13 mouse cellular contexts compared by ENCODE assay signal in genomic region chr15:103233119-103233518, GRCm38 (mm10). TPM values are rescaled to one million over a fixed set of nuclear protein-coding genes. Genes with fewer than 3 reads are reported as not detected.
"Had no signal": no experiment of that assay in that cellular context is flagged by ENCODE, and none has a peak within 500 bp of the region (broad histone marks: within the 10 kb centered on the region; RNA-seq: fewer than 3 reads in every experiment).

No protein-coding gene starts in this region.

- ATAC-seq: midbrain, embryonic 16.5 days had no signal

- H3K9me3 ChIP-seq: limb, embryonic 15.5 days; midbrain, embryonic 12.5 days had no signal

- H3K4me2 ChIP-seq: limb, embryonic 15.5 days; lung, embryonic 14.5 days; midbrain, embryonic 12.5 days had no signal

- H3K4me3 ChIP-seq: limb, embryonic 15.5 days; midbrain, embryonic 12.5 days had no signal

- H3K27me3 ChIP-seq: limb, embryonic 15.5 days; midbrain, embryonic 12.5 days had no signal

- H3K9ac ChIP-seq: limb, embryonic 15.5 days; liver, embryonic 14.5 days; lung, embryonic 14.5 days; midbrain, embryonic 12.5 days had no signal

- DNase-seq: kidney, postnatal 14 days; lung, embryonic 14.5 days; lung, postnatal 14 days; thymus, adult 18-20 months; thymus, postnatal 14 days had no signal

- H3K27ac ChIP-seq: liver, embryonic 14.5 days; midbrain, embryonic 12.5 days; stomach, postnatal 0 days had no signal

RNA-seq across cellular contexts. Expression of gene Nfe2, which starts 25.1 kb away (rescaled TPM):
- total RNA-seq: layer of hippocampus, adult 8-10 months; layer of hippocampus, postnatal 14 days; left cerebral cortex, postnatal 14 days had no signal
